In genomic region chr1:64142691-64143445, GRCm38 (mm10) we compare ENCODE assay signal across 25 mouse cellular contexts. TPM values are rescaled to one million over a fixed set of nuclear protein-coding genes. Genes with fewer than 3 reads are reported as not detected.
DNase-seq lines count a peak whose midpoint lies in the region; ATAC-seq and TF ChIP-seq lines count a peak whose summit lies in the region.
"Had no signal": no experiment of that assay in that cellular context is flagged by ENCODE, and none has a peak within 500 bp of the region (broad histone marks: within the 10 kb centered on the region; RNA-seq: fewer than 3 reads in every experiment).

No protein-coding gene starts in this region.

- no peak for TF ChIP-seq EP300 in lung, postnatal 0 days (IDR thresholded peaks at IDR 0.05)
- no peak for TF ChIP-seq EP300 in liver, postnatal 0 days (IDR thresholded peaks at IDR 0.05; ENCODE audit: low read depth)

- H3K9me3 ChIP-seq in lung, embryonic 14.5 days (ENCODE audit: low read depth, low read length), result no peaks in the 10 kb centered on the region
- no peaks in the 10 kb centered on the region for H3K9me3 ChIP-seq in lung, postnatal 0 days (ENCODE audit: low read length)
- no peaks in the 10 kb centered on the region for H3K9me3 ChIP-seq in liver, postnatal 0 days (ENCODE audit: low read length)
- H3K9me3 ChIP-seq: embryonic facial prominence, embryonic 15.5 days; heart, embryonic 10.5 days; limb, embryonic 13.5 days; liver, embryonic 12.5 days; neural tube, embryonic 12.5 days had no signal

- TF ChIP-seq CTCF in lung, embryonic 14.5 days (IDR thresholded peaks at IDR 0.05; ENCODE audit: low read depth), result no peak
- no peak for TF ChIP-seq CTCF in lung, postnatal 0 days (IDR thresholded peaks at IDR 0.05)
- TF ChIP-seq CTCF in liver, postnatal 0 days (IDR thresholded peaks at IDR 0.05; ENCODE audit: low read depth), result no peak

- 56% methylated on average over 6 of the region's 6 CpGs for WGBS in lung, embryonic 14.5 days
- WGBS in lung, postnatal 0 days, result 53% methylated on average over 6 of the region's 6 CpGs
- WGBS in liver, postnatal 0 days (ENCODE audit: insufficient replicate concordance), result 65% methylated on average over 6 of the region's 6 CpGs

- H3K9ac ChIP-seq in lung, embryonic 14.5 days, result no peak overlapping the region
- no peak overlapping the region for H3K9ac ChIP-seq in lung, postnatal 0 days (replicated peaks; ENCODE audit: low read depth)
- no peak overlapping the region for H3K9ac ChIP-seq in liver, postnatal 0 days (replicated peaks)
- H3K9ac ChIP-seq: embryonic facial prominence, embryonic 15.5 days; limb, embryonic 13.5 days; liver, embryonic 12.5 days; neural tube, embryonic 12.5 days had no signal

- no peak for ATAC-seq in lung, embryonic 14.5 days (ENCODE audit: insufficient read depth)
- no peak for ATAC-seq in lung, postnatal 0 days
- no peak for ATAC-seq in liver, postnatal 0 days
- ATAC-seq: liver, embryonic 12.5 days had no signal

- DNase-seq in heart, adult 8-10 months (ENCODE audit: low spot score), result peak; percentile 25
- DNase-seq in heart, adult 11 months, result no peak
- DNase-seq in lung, embryonic 14.5 days, result peak; percentile 23
- no peak for DNase-seq in lung, postnatal 0 days (ENCODE audit: low spot score)
- DNase-seq in Muller cell, postnatal 12 days (ENCODE audit: inconsistent ontology term), result peak; percentile 14
- DNase-seq in brain, adult 2 months (ENCODE audit: low read depth, low spot score), result peak; percentile 35
- no peak for DNase-seq in liver, postnatal 0 days
- DNase-seq: adrenal gland, adult 2 months; cerebellum, adult 18-20 months; cerebellum, postnatal 36 days; embryo, embryonic 11 days; gastrocnemius, postnatal 36 days; kidney, adult 8-10 months; kidney, postnatal 25 days; layer of hippocampus, adult 9-11 months; lung, adult 2 months; lung, postnatal 36 days; retina, postnatal 1 day; right cerebral cortex, postnatal 25 days; spleen, adult 18-20 months had no signal

- H3K36me3 ChIP-seq in lung, embryonic 14.5 days (ENCODE audit: insufficient read depth), result no peaks in the 10 kb centered on the region
- H3K36me3 ChIP-seq in lung, postnatal 0 days (ENCODE audit: insufficient read depth, low read length), result no peaks in the 10 kb centered on the region
- no peaks in the 10 kb centered on the region for H3K36me3 ChIP-seq in liver, postnatal 0 days (replicated peaks; ENCODE audit: insufficient read depth, low read length)
- H3K36me3 ChIP-seq: embryonic facial prominence, embryonic 15.5 days; heart, embryonic 10.5 days; limb, embryonic 13.5 days; liver, embryonic 12.5 days; neural tube, embryonic 12.5 days had no signal

- H3K27ac ChIP-seq in lung, embryonic 14.5 days (ENCODE audit: low read depth), result no peak overlapping the region
- H3K27ac ChIP-seq in lung, postnatal 0 days (ENCODE audit: low read length), result no peak overlapping the region
- no peak overlapping the region for H3K27ac ChIP-seq in liver, postnatal 0 days (ENCODE audit: low read depth)
- H3K27ac ChIP-seq: embryonic facial prominence, embryonic 15.5 days; heart, embryonic 10.5 days; limb, embryonic 13.5 days; liver, embryonic 12.5 days; neural tube, embryonic 12.5 days had no signal

- no peaks in the 10 kb centered on the region for H3K27me3 ChIP-seq in lung, embryonic 14.5 days (ENCODE audit: insufficient read depth, low read length)
- H3K27me3 ChIP-seq in lung, postnatal 0 days (replicated peaks; ENCODE audit: insufficient read depth, low read length), result no peaks in the 10 kb centered on the region
- no peaks in the 10 kb centered on the region for H3K27me3 ChIP-seq in liver, postnatal 0 days (ENCODE audit: insufficient read depth, low read length)
- H3K27me3 ChIP-seq: embryonic facial prominence, embryonic 15.5 days; limb, embryonic 13.5 days; liver, embryonic 12.5 days; neural tube, embryonic 12.5 days had no signal

- no peaks in the 10 kb centered on the region for H3K4me1 ChIP-seq in lung, embryonic 14.5 days (ENCODE audit: insufficient read depth)
- H3K4me1 ChIP-seq in lung, postnatal 0 days (ENCODE audit: insufficient read depth, low read depth, low read length), result 0 out of 2 replicates have a peak, but pooled peaks cover 3% of the 10 kb centered on the region
- H3K4me1 ChIP-seq in liver, postnatal 0 days (ENCODE audit: insufficient read depth), result no peaks in the 10 kb centered on the region
- H3K4me1 ChIP-seq: heart, embryonic 10.5 days; limb, embryonic 13.5 days; liver, embryonic 12.5 days; neural tube, embryonic 12.5 days had no signal

- no peak overlapping the region for H3K4me3 ChIP-seq in lung, embryonic 14.5 days (ENCODE audit: low read depth, low read length)
- no peak overlapping the region for H3K4me3 ChIP-seq in lung, postnatal 0 days (ENCODE audit: low read depth, low read length)
- no peak overlapping the region for H3K4me3 ChIP-seq in liver, postnatal 0 days (ENCODE audit: low read depth, low read length)
- H3K4me3 ChIP-seq: embryonic facial prominence, embryonic 15.5 days; heart, embryonic 10.5 days; limb, embryonic 13.5 days; liver, embryonic 12.5 days; neural tube, embryonic 12.5 days had no signal

- no peak overlapping the region for H3K4me2 ChIP-seq in lung, embryonic 14.5 days
- H3K4me2 ChIP-seq in lung, postnatal 0 days (replicated peaks; ENCODE audit: low read depth, low read length), result no peak overlapping the region
- no peak overlapping the region for H3K4me2 ChIP-seq in liver, postnatal 0 days (ENCODE audit: low read depth, low read length)
- H3K4me2 ChIP-seq: embryonic facial prominence, embryonic 15.5 days; limb, embryonic 13.5 days; liver, embryonic 12.5 days; neural tube, embryonic 12.5 days had no signal

RNA-seq across cellular contexts. Expression of gene Klf7, which starts 20.8 kb away (rescaled TPM):
- total RNA-seq in heart, adult 8-10 months (2022), result 10 to 100 TPM; 12.4 to 17.4 (median 16.4) TPM
- polyA plus RNA-seq in lung, embryonic 14.5 days (2014; fragmentation: Nextera tagmentation; extraction: Ambion mirVana), result 17.7 and 19.8 TPM in 2 replicates
- 40.9 and 47.9 TPM in 2 replicates for polyA plus RNA-seq in lung, postnatal 0 days (2015; fragmentation: Nextera tagmentation; extraction: Ambion mirVana)
- 4.8 and 5.4 TPM in 2 replicates for polyA plus RNA-seq in liver, postnatal 0 days (2015; fragmentation: Nextera tagmentation; extraction: Ambion mirVana)

Comparison
In these comparisons a context has a peak if more than half of its experiments do, and no peak if none do; other contexts are left out.
1. DNase-seq: peak in heart, adult 8-10 months (single experiment), lung, embryonic 14.5 days (single experiment), Muller cell, postnatal 12 days (single experiment) and brain, adult 2 months (single experiment); none in heart, adult 11 months (single experiment), lung, postnatal 0 days (single experiment) and liver, postnatal 0 days (single experiment).